Mouse (Mus musculus): ENCODE results near the gene F830045P16Rik. TPM values are rescaled to one million over a fixed set of nuclear protein-coding genes. Genes with fewer than 3 reads are reported as not detected.

Gene F830045P16Rik
- polyA plus RNA-seq, 1 experiment from 2014 or later = 0.10 TPM

GRCm38 (mm10) chr2:129549537-129550135 is 13.2 kb upstream of the F830045P16Rik start:
- Histone ChIP-seq H3K27ac (ENCODE audit: low read depth, low read length) (no peak overlapping the region), H3K36me3 (ENCODE audit: control insufficient read depth, insufficient read depth, low read length) (no peaks in the 10 kb centered on the region), H3K4me3 (ENCODE audit: low read depth, low read length) (no peak overlapping the region), H3K27me3 (ENCODE audit: control insufficient read depth, insufficient read depth, low read length) (no peaks in the 10 kb centered on the region), H3K4me1 (ENCODE audit: control insufficient read depth, insufficient read depth, low read length) (no peaks in the 10 kb centered on the region), H3K9ac (ENCODE audit: low read length) (no peak overlapping the region), H3K9me3 (ENCODE audit: control insufficient read depth, low read length) (no peaks in the 10 kb centered on the region), H3K4me2 (no peak overlapping the region)
- 75% methylated on average over 9 of the region's 9 CpGs for WGBS
- no peak for ATAC-seq (ENCODE audit: low FRiP score)
- DNase-seq (ENCODE audit: low spot score, missing footprints) = peak; percentile 44

GRCm38 (mm10) chr2:129546772-129547171 is 10.4 kb upstream of the F830045P16Rik start:
- ATAC-seq (ENCODE audit: low FRiP score) (no peak), DNase-seq (ENCODE audit: low spot score, missing footprints) (no peak)
- 75% methylated on average over 3 of the region's 3 CpGs for WGBS

GRCm38 (mm10) chr2:129545596-129545995 is 9.2 kb upstream of the F830045P16Rik start:
- DNase-seq (ENCODE audit: low spot score, missing footprints) (peak; percentile 66), ATAC-seq (ENCODE audit: low FRiP score) (no peak)
- Histone ChIP-seq H3K36me3 (ENCODE audit: control insufficient read depth, insufficient read depth, low read length) (no peaks in the 10 kb centered on the region), H3K4me1 (ENCODE audit: control insufficient read depth, insufficient read depth, low read length) (no peaks in the 10 kb centered on the region), H3K4me3 (ENCODE audit: low read depth, low read length) (no peak overlapping the region), H3K4me2 (no peak overlapping the region), H3K27me3 (ENCODE audit: control insufficient read depth, insufficient read depth, low read length) (no peaks in the 10 kb centered on the region), H3K27ac (ENCODE audit: low read depth, low read length) (no peak overlapping the region), H3K9ac (ENCODE audit: low read length) (no peak overlapping the region), H3K9me3 (ENCODE audit: control insufficient read depth, low read length) (no peaks in the 10 kb centered on the region)
- 89% methylated on average over 7 of the region's 7 CpGs for WGBS

More at GRCm38 (mm10) chr2:129546772-129547171, 10.4 kb upstream of the F830045P16Rik start:
- H3K9ac ChIP-seq (ENCODE audit: low read length) = no peak overlapping the region
- H3K27me3 ChIP-seq (ENCODE audit: control insufficient read depth, insufficient read depth, low read length) = no peaks in the 10 kb centered on the region
- no peaks in the 10 kb centered on the region for H3K9me3 ChIP-seq (ENCODE audit: control insufficient read depth, low read length)
- H3K4me3 ChIP-seq (ENCODE audit: low read depth, low read length) = no peak overlapping the region
- no peak overlapping the region for H3K4me2 ChIP-seq
- H3K36me3 ChIP-seq (ENCODE audit: control insufficient read depth, insufficient read depth, low read length) = no peaks in the 10 kb centered on the region
- H3K27ac ChIP-seq (ENCODE audit: low read depth, low read length) = no peak overlapping the region
- no peaks in the 10 kb centered on the region for H3K4me1 ChIP-seq (ENCODE audit: control insufficient read depth, insufficient read depth, low read length)

- H3K4me3 ChIP-seq (ENCODE audit: low read depth, low read length) = no peak overlapping the region
- no peak overlapping the region for H3K27ac ChIP-seq (ENCODE audit: low read depth, low read length)
- 70% methylated on average over 3 of the region's 3 CpGs for WGBS
- no peaks in the 10 kb centered on the region for H3K27me3 ChIP-seq (ENCODE audit: control insufficient read depth, insufficient read depth, low read length)
- H3K36me3 ChIP-seq (ENCODE audit: control insufficient read depth, insufficient read depth, low read length) = no peaks in the 10 kb centered on the region
- no peaks in the 10 kb centered on the region for H3K4me1 ChIP-seq (ENCODE audit: control insufficient read depth, insufficient read depth, low read length)
- H3K4me2 ChIP-seq = no peak overlapping the region
- DNase-seq (ENCODE audit: low spot score, missing footprints) (no peak), ATAC-seq (ENCODE audit: low FRiP score) (no peak)
- no peak overlapping the region for H3K9ac ChIP-seq (ENCODE audit: low read length)
- no peaks in the 10 kb centered on the region for H3K9me3 ChIP-seq (ENCODE audit: control insufficient read depth, low read length)
These were observed 8.5 kb upstream of the F830045P16Rik start for GRCm38 (mm10) chr2:129544919-129545318.

- no peak overlapping the region for H3K4me3 ChIP-seq (ENCODE audit: low read depth, low read length)
- no peak overlapping the region for H3K27ac ChIP-seq (ENCODE audit: low read depth, low read length)
- no peak overlapping the region for H3K4me2 ChIP-seq
- DNase-seq (ENCODE audit: low spot score, missing footprints) (peak; percentile 82), ATAC-seq (ENCODE audit: low FRiP score) (no peak)
- H3K4me1 ChIP-seq (ENCODE audit: control insufficient read depth, insufficient read depth, low read length) = no peaks in the 10 kb centered on the region
- no peak overlapping the region for H3K9ac ChIP-seq (ENCODE audit: low read length)
- H3K36me3 ChIP-seq (ENCODE audit: control insufficient read depth, insufficient read depth, low read length) = no peaks in the 10 kb centered on the region
- 23% methylated on average over 4 of the region's 4 CpGs for WGBS
- no peaks in the 10 kb centered on the region for H3K27me3 ChIP-seq (ENCODE audit: control insufficient read depth, insufficient read depth, low read length)
- H3K9me3 ChIP-seq (ENCODE audit: control insufficient read depth, low read length) = no peaks in the 10 kb centered on the region
These were observed 8.0 kb upstream of the F830045P16Rik start for GRCm38 (mm10) chr2:129544448-129544847.

GRCm38 (mm10) chr2:129540036-129540435 is 3.6 kb upstream of the F830045P16Rik start:
- H3K36me3 ChIP-seq (ENCODE audit: control insufficient read depth, insufficient read depth, low read length) = no peaks in the 10 kb centered on the region
- DNase-seq (ENCODE audit: low spot score, missing footprints) = peak; percentile 35
- ATAC-seq (ENCODE audit: low FRiP score) = no peak
- no peak overlapping the region for H3K9ac ChIP-seq (ENCODE audit: low read length)
- WGBS = 79% methylated on average over 3 of the region's 3 CpGs
- no peaks in the 10 kb centered on the region for H3K27me3 ChIP-seq (ENCODE audit: control insufficient read depth, insufficient read depth, low read length)
- peaks cover 13% of the 10 kb centered on the region for H3K4me1 ChIP-seq (ENCODE audit: control insufficient read depth, insufficient read depth, low read length)
- H3K4me2 ChIP-seq = no peak overlapping the region
- no peaks in the 10 kb centered on the region for H3K9me3 ChIP-seq (ENCODE audit: control insufficient read depth, low read length)
- no peak overlapping the region for H3K27ac ChIP-seq (ENCODE audit: low read depth, low read length)
- H3K4me3 ChIP-seq (ENCODE audit: low read depth, low read length) = no peak overlapping the region

- no peak for DNase-seq (ENCODE audit: low spot score, missing footprints)
- Histone ChIP-seq H3K27ac (ENCODE audit: low read depth, low read length) (no peak overlapping the region), H3K4me3 (ENCODE audit: low read depth, low read length) (no peak overlapping the region), H3K36me3 (ENCODE audit: control insufficient read depth, insufficient read depth, low read length) (no peaks in the 10 kb centered on the region), H3K27me3 (ENCODE audit: control insufficient read depth, insufficient read depth, low read length) (no peaks in the 10 kb centered on the region), H3K9ac (ENCODE audit: low read length) (no peak overlapping the region), H3K9me3 (ENCODE audit: control insufficient read depth, low read length) (no peaks in the 10 kb centered on the region), H3K4me1 (ENCODE audit: control insufficient read depth, insufficient read depth, low read length) (peaks cover 15% of the 10 kb centered on the region), H3K4me2 (no peak overlapping the region)
- ATAC-seq (ENCODE audit: low FRiP score) = no peak
- WGBS = 78% methylated on average over 4 of the region's 4 CpGs
These were observed 2.8 kb upstream of the F830045P16Rik start for GRCm38 (mm10) chr2:129539175-129539574.

- Histone ChIP-seq H3K4me2 (no peak overlapping the region), H3K27me3 (ENCODE audit: control insufficient read depth, insufficient read depth, low read length) (no peaks in the 10 kb centered on the region), H3K36me3 (ENCODE audit: control insufficient read depth, insufficient read depth, low read length) (no peaks in the 10 kb centered on the region), H3K9ac (ENCODE audit: low read length) (no peak overlapping the region), H3K4me1 (ENCODE audit: control insufficient read depth, insufficient read depth, low read length) (peaks cover 15% of the 10 kb centered on the region), H3K4me3 (ENCODE audit: low read depth, low read length) (no peak overlapping the region), H3K27ac (ENCODE audit: low read depth, low read length) (no peak overlapping the region), H3K9me3 (ENCODE audit: control insufficient read depth, low read length) (no peaks in the 10 kb centered on the region)
- no peak for ATAC-seq (ENCODE audit: low FRiP score)
- peak; percentile 77 for DNase-seq (ENCODE audit: low spot score, missing footprints)
- 89% methylated on average over 4 of the region's 4 CpGs for WGBS
These were observed 1.5 kb upstream of the F830045P16Rik start for GRCm38 (mm10) chr2:129537926-129538325.

- Histone ChIP-seq H3K4me2 (no peak overlapping the region), H3K36me3 (ENCODE audit: control insufficient read depth, insufficient read depth, low read length) (no peaks in the 10 kb centered on the region), H3K27me3 (ENCODE audit: control insufficient read depth, insufficient read depth, low read length) (no peaks in the 10 kb centered on the region), H3K9me3 (ENCODE audit: control insufficient read depth, low read length) (no peaks in the 10 kb centered on the region), H3K4me1 (ENCODE audit: control insufficient read depth, insufficient read depth, low read length) (peaks cover 15% of the 10 kb centered on the region), H3K4me3 (ENCODE audit: low read depth, low read length) (no peak overlapping the region), H3K27ac (ENCODE audit: low read depth, low read length) (no peak overlapping the region), H3K9ac (ENCODE audit: low read length) (peak overlapping the region; percentile 5; the same call in 1 of the 2 replicates)
- DNase-seq (ENCODE audit: low spot score, missing footprints) = peak; percentile 84
- peak; percentile 50 for ATAC-seq (ENCODE audit: low FRiP score)
- WGBS = 10% methylated on average over 7 of the region's 7 CpGs
These were observed 958 bp upstream of the F830045P16Rik start for GRCm38 (mm10) chr2:129537360-129537759.
